Mouse (Mus musculus): ENCODE measurements around the gene Tmem107. TPM values are rescaled to one million over a fixed set of nuclear protein-coding genes. Genes with fewer than 3 reads are reported as not detected.
A peak's percentile ranks its signal among the peaks of the same experiment; 100 is the strongest.

Gene Tmem107
- 10 to 100 TPM; 20.6 TPM for total RNA-seq (2021)
- long read RNA-seq, experiment 1, transcript Tmem107-201 (5 exons, 779 nt), result major isoform, 15 of 21 reads
- long read RNA-seq, experiment 1, partial matches to known transcripts, result 2 of 21 reads
- long read RNA-seq, experiment 1, other reads (novel, unspliced or antisense), result 3 of 21 reads
- long read RNA-seq, experiment 2, transcript Tmem107-201 (5 exons, 779 nt), result major isoform, 15 of 26 reads
- long read RNA-seq, experiment 2, partial matches to known transcripts, result 3 of 26 reads
- long read RNA-seq, experiment 2, other reads (novel, unspliced or antisense), result 6 of 26 reads

DNA sequence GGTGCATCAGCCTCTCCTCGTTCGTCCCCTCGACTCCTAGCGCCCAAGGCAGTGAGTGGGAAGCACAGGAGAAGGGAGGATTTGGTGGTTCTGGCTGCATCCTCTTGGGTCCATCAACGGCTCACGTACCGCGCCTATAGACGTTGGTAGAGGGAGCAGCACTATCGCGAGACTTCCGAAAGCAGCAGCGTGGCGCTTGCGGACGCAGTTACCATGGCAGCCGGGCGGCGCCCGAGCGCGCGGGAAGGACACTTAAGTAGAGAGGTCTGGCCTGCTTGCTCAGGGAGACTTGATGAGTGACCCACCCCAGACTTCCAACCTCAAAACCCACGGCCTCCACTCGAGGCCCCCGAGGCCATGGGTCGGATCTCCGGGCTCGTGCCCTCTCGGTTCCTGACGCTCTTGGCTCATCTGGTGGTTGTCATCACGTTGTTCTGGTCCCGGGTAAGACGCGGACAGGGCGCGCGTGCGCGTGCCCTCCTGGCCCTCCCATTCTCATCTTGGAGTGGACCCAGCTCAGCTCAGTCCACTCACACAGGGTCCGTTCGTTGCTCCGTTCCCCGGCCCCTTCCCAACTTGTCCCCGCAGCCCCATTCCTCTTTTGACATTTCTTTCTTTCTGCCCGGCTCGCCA is at the start of gene Tmem107:
Gene Tmem107, plus strand, starts transcription at position 217 of the 633 bp plus-strand sequence.
- peak; percentile 81 to 87 for DNase-seq (ENCODE audit: low spot score in 2 of 2)

DNA sequence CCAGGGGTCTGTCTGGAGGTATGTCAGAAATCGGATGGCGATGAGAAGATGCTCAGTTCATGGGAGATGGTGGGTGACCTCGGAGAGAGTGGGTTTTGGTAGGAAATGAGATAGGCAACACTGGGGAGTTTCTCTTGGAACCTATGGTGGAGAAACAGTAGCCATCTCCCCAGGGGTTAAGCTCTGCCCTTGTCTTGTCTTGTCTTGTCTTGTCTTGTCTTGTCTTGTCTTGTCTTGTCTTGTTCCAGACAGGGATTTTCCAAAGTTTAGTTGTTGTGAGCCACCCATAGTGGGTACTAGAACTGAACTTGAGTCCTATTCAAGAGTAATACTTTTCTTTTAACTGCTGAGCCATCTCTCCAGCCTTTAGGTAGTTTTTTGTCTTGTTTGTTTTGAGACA is 44.0 kb upstream of the Tmem107 start:
- DNase-seq (ENCODE audit: low spot score in 2 of 2), result no peak

DNA sequence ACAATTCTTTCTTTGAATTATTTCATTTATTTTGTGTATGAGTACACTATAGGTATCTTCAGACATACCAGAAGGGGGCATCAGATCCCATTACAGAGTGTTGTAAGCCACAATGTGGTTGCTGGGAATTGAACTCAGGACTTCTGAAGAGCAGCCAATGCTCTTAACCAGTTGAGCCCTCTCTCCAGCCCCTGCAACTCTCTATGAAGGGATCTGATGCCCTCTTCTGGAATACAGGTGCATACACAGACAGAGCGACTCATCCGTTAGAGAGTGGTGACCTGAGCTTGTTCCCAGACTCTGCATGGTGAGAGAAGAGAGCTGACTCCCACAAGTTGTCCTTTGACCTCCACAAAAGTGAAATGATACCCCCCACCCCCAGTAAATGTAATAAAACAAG is 41.8 kb upstream of the Tmem107 start:
- no peak for DNase-seq (ENCODE audit: low spot score in 2 of 2)

DNA sequence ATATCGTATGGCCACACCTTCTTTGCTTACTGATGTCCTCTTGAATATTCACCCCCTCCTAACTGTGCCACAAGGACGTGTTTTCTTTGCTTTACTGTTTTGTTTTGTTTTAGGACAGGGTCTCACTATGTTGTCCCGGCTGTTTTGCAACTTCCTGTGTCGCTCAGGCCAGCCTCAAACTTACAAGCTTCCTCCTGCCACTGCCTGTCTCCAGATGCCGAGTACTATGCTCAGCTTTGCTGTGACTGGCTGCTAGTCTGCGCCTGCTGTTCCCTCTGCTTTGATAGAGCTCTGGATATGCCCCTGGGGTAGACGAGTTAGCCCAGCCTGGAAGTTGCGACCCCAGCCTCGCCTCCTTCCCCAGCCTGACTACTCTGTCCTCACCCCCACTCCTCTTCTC is 37.1 kb upstream of the Tmem107 start:
- DNase-seq (ENCODE audit: low spot score in 2 of 2), result no peak

DNA sequence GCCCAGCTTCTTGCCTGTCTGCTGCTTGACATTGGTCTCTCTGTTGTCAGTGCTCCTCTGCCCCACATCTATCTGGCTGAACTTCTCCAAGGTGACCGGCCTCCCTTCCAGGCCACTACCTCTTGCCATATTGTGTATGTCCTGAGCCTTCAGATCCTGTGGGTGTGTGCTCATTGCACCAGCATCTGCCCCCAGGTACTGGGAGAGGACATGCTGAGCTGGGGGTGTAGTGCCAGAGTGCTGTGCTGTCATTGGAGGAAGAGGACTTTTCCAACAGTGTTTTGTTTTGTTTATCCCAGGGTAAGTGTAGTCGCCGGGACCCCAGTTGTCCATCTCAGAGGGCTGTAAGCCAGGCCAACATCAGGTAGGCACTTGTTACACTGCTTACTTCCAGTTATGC is 36.0 kb upstream of the Tmem107 start:
- no peak for DNase-seq (ENCODE audit: low spot score in 2 of 2)

DNA sequence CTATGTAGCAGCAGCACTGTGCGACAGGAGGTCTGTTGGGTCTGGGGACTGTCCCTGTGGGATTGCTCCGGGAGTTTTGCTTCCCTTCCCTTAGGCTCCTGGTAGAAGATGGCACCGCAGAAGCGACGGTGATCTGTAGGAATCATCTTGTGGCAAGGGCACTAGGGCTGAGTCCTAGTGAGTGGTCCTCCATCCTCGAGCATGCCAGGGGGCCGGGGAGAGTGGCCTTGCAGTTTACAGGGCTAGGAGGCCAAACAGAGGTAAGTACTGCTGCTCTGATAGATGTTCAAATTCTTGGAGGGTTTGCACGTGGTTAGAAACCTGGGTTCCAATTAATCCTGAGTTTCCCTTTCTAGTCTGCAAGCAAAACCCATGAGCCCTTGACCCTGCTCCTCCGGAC is 35.2 kb upstream of the Tmem107 start:
- DNase-seq (ENCODE audit: low spot score in 2 of 2), result no peak

- peak; percentile 52 to 72 for DNase-seq (ENCODE audit: low spot score in 2 of 2)
Measured at GRCm38 (mm10) chr11:69035849-69036248, 34.8 kb upstream of the Tmem107 start.

- peak; percentile 47 to 57 for DNase-seq (ENCODE audit: low spot score in 2 of 2)
Measured at GRCm38 (mm10) chr11:69036486-69037230, 33.9 kb upstream of the Tmem107 start.

GRCm38 (mm10) chr11:69037231-69038061 is 33.2 kb upstream of the Tmem107 start:
- peak; percentile 22 to 54 for DNase-seq (ENCODE audit: low spot score in 2 of 2)

DNA sequence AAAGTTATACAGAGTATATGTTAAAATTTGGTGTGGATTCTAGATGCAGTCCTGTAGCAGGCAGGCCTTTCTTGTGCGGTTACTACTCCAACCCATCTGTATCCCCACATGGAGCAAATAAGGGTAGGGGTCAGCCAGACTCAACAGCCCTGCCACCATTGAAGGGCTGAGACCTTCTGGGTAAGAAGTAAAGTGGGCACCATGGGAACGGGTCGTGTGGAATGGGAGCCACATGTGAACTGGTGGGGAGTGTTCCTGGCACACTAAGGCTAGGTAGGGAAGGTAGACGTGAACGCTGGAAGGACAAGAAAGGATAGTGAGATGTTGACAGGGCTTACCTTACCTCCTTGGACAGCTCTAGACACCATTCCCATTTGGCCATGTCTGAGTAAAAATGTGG is 32.4 kb upstream of the Tmem107 start:
- no peak for DNase-seq (ENCODE audit: low spot score in 2 of 2)

DNA sequence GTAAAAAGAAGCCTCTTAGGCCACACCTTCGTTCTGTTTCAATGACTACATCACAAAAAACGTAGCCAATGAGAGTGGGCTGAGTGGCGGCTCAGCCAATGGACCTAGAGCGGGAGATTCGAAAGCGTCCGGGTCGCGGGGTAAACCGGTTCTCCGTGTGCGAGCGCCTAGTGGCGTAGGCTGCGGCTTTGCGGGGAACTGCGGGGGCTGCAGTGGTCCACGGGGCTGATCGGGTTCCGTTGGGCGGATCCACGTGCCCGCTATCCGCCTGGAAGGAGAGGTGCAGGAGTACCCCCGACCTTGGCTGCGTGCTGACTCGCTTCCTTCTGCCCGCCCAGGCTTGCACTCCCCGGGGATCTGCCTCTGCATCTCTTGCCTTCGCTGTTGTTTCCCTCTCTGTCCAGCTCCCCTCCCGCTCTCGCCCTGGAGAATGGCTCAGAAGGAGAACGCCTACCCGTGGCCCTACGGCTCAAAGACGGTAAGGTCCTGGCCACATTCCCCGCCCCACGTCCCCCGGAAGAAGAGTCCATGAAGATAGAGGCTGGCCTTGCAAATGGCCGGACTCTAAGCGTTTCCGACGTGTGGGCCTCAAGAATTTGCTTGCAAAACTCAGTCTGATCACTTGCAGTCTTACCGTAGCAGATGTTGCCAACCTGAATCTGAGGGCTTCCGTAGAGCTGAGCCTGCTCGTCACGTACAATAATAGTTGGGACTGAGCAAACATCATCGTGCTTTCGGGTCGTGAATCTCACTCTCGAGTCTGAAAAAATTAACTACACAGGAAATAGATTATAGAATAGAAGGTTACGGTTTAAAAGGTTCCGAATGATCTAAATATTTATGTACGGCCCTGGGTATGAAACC is 24.8 kb upstream of the Tmem107 start, which contains the start of gene Aurkb:
Gene Aurkb, plus strand, starts transcription at position 117 of the 864 bp plus-strand sequence.
- peak in 1 of 2 experiments; percentile 78 for DNase-seq (ENCODE audit: low spot score in 2 of 2)

DNA sequence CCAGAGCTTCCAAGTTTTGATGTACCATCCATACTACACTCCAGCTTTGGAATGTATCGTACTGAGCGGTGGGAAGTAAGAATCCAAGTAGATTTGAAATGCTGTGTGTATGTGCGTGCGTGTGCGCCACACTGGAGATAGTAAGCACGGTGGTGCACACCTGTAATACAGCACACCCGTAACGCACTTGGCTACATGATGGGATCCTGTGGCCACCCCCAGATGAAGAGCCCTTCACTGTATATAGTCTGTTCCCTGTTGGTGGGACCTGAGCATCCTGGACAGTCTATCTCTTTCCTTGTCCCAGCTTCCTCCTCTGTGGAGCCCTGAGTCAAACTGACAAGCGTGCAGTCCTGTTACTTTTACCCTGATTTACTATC is 24.2 kb upstream of the Tmem107 start:
- no peak for DNase-seq (ENCODE audit: low spot score in 2 of 2)

- no peak for DNase-seq (ENCODE audit: low spot score in 2 of 2)
Measured at GRCm38 (mm10) chr11:69047592-69047991, 23.0 kb upstream of the Tmem107 start.

GRCm38 (mm10) chr11:69048151-69048550 is 22.5 kb upstream of the Tmem107 start:
- no peak for DNase-seq (ENCODE audit: low spot score in 2 of 2)

GRCm38 (mm10) chr11:69050748-69051147 is 19.9 kb upstream of the Tmem107 start:
- no peak for DNase-seq (ENCODE audit: low spot score in 2 of 2)

DNA sequence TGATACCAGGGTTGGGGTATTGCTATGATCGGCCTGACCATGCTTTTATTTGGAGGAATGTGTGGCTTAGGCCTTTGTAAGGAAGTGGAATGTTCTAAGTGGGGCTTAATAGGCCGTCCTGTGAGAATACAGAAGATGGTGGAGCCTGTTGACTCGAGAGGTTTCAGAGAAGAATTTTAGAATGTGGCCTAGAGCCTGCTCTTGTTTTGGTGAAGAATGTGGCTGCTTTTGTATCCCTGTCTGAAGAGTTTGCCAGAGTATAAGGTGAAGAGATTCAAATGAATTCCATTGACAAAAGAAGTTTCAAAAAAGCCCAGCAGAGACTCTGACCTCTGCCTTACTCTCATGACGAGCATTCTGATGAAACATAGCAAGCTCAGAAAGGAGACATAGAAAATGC is 18.8 kb upstream of the Tmem107 start:
- DNase-seq (ENCODE audit: low spot score in 2 of 2), result no peak

DNA sequence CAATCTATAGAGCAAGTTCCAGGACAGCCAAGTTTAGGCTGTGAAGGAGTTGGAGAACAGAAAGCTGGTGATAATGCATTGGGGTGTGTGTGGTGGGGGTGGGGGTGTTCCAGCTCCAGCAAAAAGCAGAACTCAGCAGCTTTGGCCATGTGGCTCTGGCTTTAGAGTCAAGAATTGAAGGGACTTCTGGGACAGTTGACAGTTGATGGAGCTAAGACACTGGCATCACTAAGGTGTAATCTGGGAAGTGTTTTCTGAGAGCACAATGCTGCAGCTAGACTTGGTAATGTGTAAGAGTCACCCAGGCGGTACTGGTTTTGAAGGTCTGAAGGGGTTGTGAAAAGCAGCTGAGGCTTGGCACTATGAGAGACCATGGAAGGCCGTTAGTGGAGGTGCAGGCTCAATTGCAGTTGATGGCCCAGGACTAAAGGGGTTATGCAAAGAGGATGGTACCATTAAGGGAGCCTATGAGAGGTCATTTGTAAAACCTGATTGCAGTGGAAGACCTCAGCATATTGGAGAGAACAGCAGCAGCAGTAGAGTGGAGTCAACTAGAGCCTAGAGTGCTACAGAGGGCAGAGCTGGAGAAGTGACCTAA is 17.7 kb upstream of the Tmem107 start:
- no peak for DNase-seq (ENCODE audit: low spot score in 2 of 2)

DNA sequence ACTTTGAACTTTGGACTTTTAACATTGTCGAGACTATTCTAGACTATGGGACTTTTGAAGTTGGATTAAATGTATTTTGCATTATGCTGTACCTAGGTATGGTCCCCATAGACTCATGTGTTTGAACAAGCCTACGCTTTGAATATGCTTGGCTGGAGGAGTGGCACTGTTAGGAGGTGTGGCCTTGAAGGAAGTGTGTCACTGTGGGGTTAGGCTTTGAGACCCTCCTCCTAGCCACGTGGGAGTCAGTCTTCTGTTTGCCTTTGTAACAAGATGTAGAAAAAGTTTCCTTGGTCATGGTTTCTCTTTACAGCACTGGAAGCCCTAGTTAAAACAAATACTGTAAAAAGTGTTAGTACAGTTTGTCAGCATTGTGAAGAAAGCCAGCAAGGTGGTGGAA is 16.8 kb upstream of the Tmem107 start:
- no peak for DNase-seq (ENCODE audit: low spot score in 2 of 2)

- DNase-seq (ENCODE audit: low spot score in 2 of 2), result no peak
Measured at GRCm38 (mm10) chr11:69058265-69058664, 12.3 kb upstream of the Tmem107 start.
